Mouse (Mus musculus): ENCODE measurements around the gene Enoph1. TPM values are rescaled to one million over a fixed set of nuclear protein-coding genes. Genes with fewer than 3 reads are reported as not detected.
A peak's percentile ranks its signal among the peaks of the same experiment; 100 is the strongest.

Enoph1 gene
- polyA plus RNA-seq (2012; ENCODE audit: insufficient read depth, insufficient read length, missing spikeins) = 6.6 and 7.1 TPM in 2 replicates

DNA sequence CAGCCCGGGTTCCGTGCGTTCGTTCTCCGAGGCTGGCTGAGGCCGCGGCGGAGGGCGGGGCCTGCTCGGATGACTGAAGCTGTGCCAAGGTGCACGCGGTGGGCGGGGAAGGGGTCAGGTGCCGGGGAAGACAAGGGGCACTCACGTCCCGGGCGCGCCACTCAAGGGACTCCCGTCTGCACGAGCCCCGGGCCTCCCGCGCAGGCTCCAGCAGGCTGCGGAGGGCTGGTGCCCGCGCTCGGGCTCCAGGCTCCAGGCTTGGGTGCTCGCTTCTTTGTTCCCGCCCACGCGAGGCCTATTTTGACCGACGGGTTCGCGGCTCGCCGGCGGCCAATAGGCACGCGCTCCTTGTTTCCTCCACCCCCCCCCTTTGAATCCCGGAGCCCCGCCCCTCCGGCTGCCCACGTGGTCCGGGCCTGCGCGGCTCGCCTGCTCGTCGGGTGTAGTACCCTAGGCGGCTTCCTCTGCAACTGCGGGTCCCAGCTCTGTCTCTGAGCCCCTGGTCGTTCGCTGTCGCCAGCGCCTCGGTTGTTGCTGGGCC is at the start of gene Enoph1, which contains the start of gene Hnrnpdl:
TSS of gene Enoph1 (plus strand) at position 384 of the 541 bp plus-strand sequence.
TSS of gene Hnrnpdl (minus strand) at position 63 of the 541 bp plus-strand sequence.
- peaks cover 4% of the 10 kb centered on the region for H3K4me1 ChIP-seq (ENCODE audit: control insufficient read depth, insufficient read depth, insufficient read length, low read length)
- H3K4me3 ChIP-seq (ENCODE audit: insufficient read depth, low read depth, low read length) = peak within 1 kb of the TSS; percentile 93
- H3K27ac ChIP-seq (replicated peaks; ENCODE audit: low read depth, low read length) = peak within 1 kb of the TSS; percentile 90

DNA sequence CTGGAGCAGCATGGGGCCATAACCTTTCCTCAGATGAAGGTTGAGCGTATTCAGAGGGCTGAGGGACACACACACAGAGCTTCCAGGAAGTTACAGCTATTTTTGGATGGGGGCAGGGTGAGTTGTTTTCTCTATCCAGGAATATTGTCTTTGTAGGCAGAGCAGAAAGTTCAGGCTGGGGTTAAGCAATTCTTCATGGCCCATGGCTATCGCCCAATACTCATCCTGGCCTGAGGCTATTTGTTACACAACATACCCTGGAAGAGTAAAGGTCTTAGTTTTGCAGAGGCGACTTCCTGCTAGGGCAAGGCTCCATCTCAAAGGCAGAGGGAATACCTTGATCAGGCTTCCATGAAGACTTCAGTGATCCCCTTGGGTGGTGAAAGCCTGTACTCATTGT is 45.6 kb upstream of the Enoph1 start:
- H3K4me1 ChIP-seq (ENCODE audit: control insufficient read depth, insufficient read depth, insufficient read length, low read length) = 0 out of 2 replicates have a peak, but pooled peaks cover 2% of the 10 kb centered on the region
- H3K27ac ChIP-seq (replicated peaks; ENCODE audit: low read depth, low read length) = no peak overlapping the region
- H3K4me3 ChIP-seq (ENCODE audit: insufficient read depth, low read depth, low read length) = no peak overlapping the region

DNA sequence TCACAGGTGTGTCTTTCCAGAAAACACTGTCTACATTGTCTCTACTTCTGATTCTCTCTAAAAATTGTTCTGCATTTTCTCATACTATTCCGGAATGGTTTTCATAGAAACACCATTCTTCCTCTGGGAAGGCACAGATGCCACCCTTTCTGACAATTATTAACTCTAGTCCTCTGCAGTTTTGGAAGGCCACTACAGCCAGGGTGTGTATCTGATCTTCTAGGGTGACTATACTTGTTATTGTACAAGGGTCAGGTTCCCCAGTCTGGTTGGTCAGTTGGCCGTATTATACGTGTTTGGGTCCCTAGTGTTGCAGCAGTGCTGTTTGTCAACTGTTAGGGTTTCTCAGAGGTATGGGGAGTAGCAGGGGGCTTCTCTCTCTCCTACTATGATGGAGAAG is 45.1 kb upstream of the Enoph1 start:
- Histone ChIP-seq H3K4me3 (ENCODE audit: insufficient read depth, low read depth, low read length) (no peak overlapping the region), H3K4me1 (ENCODE audit: control insufficient read depth, insufficient read depth, insufficient read length, low read length) (0 out of 2 replicates have a peak, but pooled peaks cover 2% of the 10 kb centered on the region)

DNA sequence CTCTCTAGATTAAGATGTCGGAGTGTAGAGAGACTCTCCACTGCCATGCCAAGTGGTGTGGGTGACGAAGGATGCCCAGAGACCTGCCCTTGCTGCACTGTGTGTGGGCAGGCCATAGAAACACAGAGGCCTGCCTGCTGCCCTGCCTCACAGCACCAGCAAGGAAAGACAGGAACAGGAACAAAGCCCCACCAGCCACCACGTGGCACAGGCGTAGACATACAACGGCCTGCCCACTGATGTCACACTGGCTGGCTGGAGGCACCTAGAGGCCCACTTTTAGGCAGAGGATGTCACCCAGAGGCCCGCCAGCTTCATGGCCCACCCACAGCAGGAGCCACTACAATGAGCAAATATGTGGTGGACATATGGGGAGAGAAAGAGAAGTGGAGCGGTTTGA is 39.7 kb upstream of the Enoph1 start:
- H3K27ac ChIP-seq (replicated peaks; ENCODE audit: low read depth, low read length) = no peak overlapping the region
- H3K4me3 ChIP-seq (ENCODE audit: insufficient read depth, low read depth, low read length) = no peak overlapping the region
- no peaks in the 10 kb centered on the region for H3K4me1 ChIP-seq (ENCODE audit: control insufficient read depth, insufficient read depth, insufficient read length, low read length)

More for the DNA sequence above, 45.1 kb upstream of the Enoph1 start:
- no peak overlapping the region for H3K27ac ChIP-seq (replicated peaks; ENCODE audit: low read depth, low read length)

DNA sequence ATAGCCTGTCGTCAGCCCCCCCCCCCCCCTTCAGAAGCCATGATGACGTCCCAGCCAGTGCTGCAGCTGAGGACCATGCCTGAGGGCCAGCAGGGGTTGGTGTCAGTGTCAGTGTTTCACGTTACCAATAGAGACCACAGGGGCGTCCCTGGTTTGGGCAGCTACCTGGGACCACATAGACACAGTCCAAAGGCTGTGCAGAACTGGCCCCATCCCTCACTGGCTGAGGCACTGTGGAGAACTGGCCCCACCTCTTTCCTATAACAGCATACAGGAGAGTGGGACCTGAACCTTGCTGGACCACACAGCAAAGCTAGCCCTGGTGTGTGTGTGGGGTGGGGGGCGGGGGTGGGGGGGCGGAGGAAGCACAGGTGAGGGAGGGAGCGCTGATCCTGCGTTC is 39.3 kb upstream of the Enoph1 start:
- Histone ChIP-seq H3K27ac (replicated peaks; ENCODE audit: low read depth, low read length) (no peak overlapping the region), H3K4me3 (ENCODE audit: insufficient read depth, low read depth, low read length) (no peak overlapping the region), H3K4me1 (ENCODE audit: control insufficient read depth, insufficient read depth, insufficient read length, low read length) (no peaks in the 10 kb centered on the region)

DNA sequence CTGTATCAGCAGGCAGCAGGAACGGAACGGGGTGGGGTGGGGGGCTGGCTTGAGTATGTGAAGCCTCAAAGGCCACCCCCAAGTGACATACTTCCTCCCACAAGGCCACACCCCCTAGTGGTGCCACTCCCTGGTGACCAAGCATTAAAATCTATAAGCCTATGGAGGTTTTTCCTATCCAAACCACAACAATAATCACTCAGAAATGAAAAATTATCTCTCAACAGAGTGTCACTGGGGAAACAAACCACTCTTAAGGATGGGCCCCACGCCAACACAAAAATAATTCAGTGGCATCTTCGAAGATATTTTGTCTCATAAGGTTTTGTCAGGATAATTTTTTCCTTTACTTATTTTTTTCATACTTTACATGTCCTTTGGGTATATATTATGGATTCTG is 35.9 kb upstream of the Enoph1 start:
- H3K4me3 ChIP-seq (ENCODE audit: insufficient read depth, low read depth, low read length) = no peak overlapping the region
- no peak overlapping the region for H3K27ac ChIP-seq (replicated peaks; ENCODE audit: low read depth, low read length)
- H3K4me1 ChIP-seq (ENCODE audit: control insufficient read depth, insufficient read depth, insufficient read length, low read length) = no peaks in the 10 kb centered on the region

DNA sequence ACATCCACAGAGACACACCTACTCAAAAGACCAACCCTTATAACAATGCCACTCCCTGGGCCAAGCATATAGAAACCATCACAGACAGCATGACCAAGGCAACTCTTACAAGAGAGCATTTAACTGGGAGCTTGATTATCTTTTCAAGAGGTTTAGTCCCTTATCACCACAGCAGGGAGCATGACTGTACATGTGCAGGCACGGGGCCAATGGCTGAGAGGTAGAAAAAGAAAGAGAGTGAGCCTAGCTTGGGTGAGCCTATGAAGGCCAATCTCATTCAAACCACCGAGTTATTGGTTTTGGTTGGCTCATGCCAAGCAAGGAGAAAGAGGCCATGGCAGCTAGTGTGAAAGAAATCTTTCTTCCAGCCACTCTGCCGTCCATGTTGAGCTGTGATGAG is 34.4 kb upstream of the Enoph1 start:
- no peak overlapping the region for H3K27ac ChIP-seq (replicated peaks; ENCODE audit: low read depth, low read length)
- H3K4me1 ChIP-seq (ENCODE audit: control insufficient read depth, insufficient read depth, insufficient read length, low read length) = no peaks in the 10 kb centered on the region
- H3K4me3 ChIP-seq (ENCODE audit: insufficient read depth, low read depth, low read length) = no peak overlapping the region

DNA sequence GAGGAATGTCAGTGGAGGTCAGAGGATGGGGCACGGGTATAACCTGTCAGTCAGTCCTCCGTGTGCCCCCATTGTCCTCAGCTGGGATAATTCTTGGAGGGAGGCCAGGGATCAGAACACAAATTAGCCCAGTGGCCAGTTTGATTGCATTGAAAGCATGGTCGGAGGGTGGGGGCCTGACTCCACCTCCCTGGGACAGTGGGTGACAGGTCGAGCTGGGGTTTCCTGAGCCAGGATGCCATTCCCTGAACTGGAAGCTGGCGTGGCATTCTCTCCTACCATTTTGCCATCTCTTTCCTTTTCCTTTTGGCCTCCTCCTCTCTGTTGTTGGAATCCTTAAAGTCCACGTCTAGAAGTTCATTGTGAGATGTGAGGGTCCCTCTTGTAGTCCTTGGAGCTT is 33.9 kb upstream of the Enoph1 start:
- no peak overlapping the region for H3K4me3 ChIP-seq (ENCODE audit: insufficient read depth, low read depth, low read length)
- H3K4me1 ChIP-seq (ENCODE audit: control insufficient read depth, insufficient read depth, insufficient read length, low read length) = no peaks in the 10 kb centered on the region
- no peak overlapping the region for H3K27ac ChIP-seq (replicated peaks; ENCODE audit: low read depth, low read length)

DNA sequence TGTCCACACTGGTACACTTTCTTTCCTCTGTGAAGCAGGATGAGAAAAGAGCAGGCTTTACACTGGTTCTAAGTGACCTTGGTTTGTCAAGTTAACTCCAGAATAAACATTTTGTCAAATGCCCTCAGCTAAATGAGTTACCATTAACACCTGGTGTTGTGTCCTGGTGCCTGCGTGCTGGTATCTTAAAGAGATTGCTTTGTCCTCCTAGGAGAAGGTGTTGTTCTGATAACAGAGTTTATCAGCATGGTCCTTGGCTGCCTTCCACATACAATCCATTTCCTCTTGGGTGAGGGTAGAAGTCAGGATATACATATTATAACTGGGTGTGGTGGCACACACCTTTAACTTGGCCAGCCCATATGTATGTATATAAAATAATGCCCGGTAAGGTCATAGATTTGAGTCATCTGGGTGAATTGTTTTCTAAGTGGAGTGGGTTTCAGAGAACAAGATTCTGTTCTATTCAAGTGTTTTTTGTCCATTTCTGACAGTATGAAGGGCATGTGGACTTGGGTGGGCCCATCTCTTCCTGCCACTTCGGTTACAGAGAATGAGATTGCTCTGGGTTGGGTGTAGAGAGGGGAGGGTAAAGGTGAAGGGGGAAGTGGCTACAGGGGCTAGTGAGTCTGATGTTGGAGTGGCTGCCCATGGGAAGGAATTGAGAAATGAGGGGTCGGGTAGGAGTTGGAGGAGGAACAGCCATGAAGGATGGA is 33.3 kb upstream of the Enoph1 start:
- H3K27ac ChIP-seq (replicated peaks; ENCODE audit: low read depth, low read length) = no peak overlapping the region
- H3K4me1 ChIP-seq (ENCODE audit: control insufficient read depth, insufficient read depth, insufficient read length, low read length) = no peaks in the 10 kb centered on the region
- no peak overlapping the region for H3K4me3 ChIP-seq (ENCODE audit: insufficient read depth, low read depth, low read length)

DNA sequence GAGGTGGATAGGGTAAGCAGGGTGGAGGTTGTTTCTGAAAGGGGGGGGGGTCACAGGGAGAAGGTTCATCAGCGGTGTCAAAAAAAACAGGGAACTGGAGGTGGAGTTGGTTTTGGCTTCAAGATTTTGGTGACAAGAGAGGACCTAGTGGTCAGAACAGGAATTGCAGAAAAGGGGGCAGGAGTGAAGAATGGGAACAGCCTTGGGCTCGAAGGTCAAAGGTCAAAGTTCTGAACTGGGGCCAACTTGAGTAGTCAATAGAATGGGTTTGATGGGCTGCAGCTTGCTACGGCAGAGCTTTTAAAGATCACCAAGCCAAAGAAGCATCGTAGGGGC is 32.8 kb upstream of the Enoph1 start:
- Histone ChIP-seq H3K4me1 (ENCODE audit: control insufficient read depth, insufficient read depth, insufficient read length, low read length) (no peaks in the 10 kb centered on the region), H3K4me3 (ENCODE audit: insufficient read depth, low read depth, low read length) (no peak overlapping the region), H3K27ac (replicated peaks; ENCODE audit: low read depth, low read length) (no peak overlapping the region)

DNA sequence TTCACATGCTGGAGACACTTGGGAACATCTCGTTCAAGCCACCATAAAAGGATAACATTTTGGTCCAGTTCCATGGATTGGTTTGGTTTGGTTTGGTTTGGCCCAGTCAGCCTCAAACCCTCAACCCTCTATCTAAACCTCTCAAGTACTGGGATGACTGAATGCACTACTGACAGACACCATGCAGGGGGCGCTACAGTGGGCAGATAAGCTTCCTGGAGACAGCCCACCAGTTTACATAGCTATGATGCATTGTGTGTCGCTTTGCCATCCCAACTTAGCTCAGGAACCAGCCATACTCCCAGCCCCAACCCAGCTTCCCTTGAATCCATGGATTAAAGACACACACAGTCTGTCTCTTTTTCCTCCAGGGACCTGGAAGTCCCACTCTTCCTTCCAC is 31.3 kb upstream of the Enoph1 start:
- no peaks in the 10 kb centered on the region for H3K4me1 ChIP-seq (ENCODE audit: control insufficient read depth, insufficient read depth, insufficient read length, low read length)
- no peak overlapping the region for H3K27ac ChIP-seq (replicated peaks; ENCODE audit: low read depth, low read length)
- no peak overlapping the region for H3K4me3 ChIP-seq (ENCODE audit: insufficient read depth, low read depth, low read length)

DNA sequence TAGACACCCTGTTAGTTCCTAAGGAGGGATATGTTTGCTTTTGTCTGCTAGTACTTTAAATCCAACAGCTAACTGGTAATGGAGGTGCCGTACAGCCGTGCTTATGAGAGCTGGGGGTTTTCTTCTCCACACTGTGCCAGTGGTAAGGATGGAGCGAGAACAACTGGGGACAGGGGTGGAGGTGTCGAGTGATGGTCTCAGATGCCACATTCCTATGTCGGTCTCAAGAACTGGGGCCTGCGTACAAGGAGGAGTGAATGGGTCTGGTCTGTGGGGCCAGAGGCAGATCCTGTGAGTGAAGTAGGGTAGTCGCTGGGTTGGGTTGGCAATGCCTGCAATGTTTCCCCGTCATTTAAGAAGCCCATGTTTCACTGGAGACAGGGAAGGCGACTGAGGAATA is 27.2 kb upstream of the Enoph1 start:
- no peaks in the 10 kb centered on the region for H3K4me1 ChIP-seq (ENCODE audit: control insufficient read depth, insufficient read depth, insufficient read length, low read length)
- no peak overlapping the region for H3K4me3 ChIP-seq (ENCODE audit: insufficient read depth, low read depth, low read length)
- no peak overlapping the region for H3K27ac ChIP-seq (replicated peaks; ENCODE audit: low read depth, low read length)

DNA sequence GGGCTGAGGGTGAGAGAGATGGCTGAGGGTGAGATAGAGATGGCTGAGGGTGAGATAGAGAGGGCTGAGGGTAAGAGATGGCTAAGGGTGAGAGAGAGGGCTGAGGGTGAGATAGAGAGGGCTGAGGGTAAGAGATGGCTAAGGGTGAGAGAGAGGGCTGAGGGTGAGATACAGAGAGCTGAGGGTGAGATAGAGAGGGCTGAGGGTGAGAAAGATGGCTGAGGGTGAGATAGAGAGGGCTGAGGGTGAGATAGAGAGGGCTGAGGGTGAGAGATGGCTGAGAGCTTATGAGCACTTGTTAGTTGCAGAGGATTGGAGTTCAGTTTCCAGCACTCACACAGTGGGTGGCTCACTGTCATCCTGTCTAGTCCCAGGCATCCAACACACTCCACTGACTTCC is 19.7 kb upstream of the Enoph1 start:
- H3K4me3 ChIP-seq (ENCODE audit: insufficient read depth, low read depth, low read length) = no peak overlapping the region
- H3K27ac ChIP-seq (replicated peaks; ENCODE audit: low read depth, low read length) = no peak overlapping the region
- no peaks in the 10 kb centered on the region; the same call in 1 of the 2 replicates for H3K4me1 ChIP-seq (ENCODE audit: control insufficient read depth, insufficient read depth, insufficient read length, low read length)

DNA sequence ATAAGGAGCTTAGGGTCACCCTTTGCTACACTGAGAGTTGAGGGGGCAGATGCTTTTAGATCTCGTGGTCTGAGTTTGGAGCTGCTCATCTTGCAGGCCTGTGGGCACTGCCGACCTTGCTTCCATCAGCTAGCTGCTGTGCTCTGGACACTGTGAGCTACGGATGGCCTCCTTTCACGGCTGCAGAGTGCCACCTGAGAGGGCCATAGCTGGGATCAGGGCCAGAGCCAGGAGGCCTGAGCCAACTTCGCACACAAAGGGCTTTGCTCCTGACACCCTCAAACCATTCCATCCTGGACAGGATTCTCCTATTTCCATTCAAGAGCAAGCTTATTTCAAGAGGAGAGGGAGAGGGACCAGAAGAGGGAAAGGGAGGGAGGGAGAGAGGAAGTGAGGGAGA is 15.4 kb upstream of the Enoph1 start:
- Histone ChIP-seq H3K4me1 (ENCODE audit: control insufficient read depth, insufficient read depth, insufficient read length, low read length) (no peaks in the 10 kb centered on the region; the same call in 1 of the 2 replicates), H3K27ac (replicated peaks; ENCODE audit: low read depth, low read length) (no peak overlapping the region), H3K4me3 (ENCODE audit: insufficient read depth, low read depth, low read length) (no peak overlapping the region)

DNA sequence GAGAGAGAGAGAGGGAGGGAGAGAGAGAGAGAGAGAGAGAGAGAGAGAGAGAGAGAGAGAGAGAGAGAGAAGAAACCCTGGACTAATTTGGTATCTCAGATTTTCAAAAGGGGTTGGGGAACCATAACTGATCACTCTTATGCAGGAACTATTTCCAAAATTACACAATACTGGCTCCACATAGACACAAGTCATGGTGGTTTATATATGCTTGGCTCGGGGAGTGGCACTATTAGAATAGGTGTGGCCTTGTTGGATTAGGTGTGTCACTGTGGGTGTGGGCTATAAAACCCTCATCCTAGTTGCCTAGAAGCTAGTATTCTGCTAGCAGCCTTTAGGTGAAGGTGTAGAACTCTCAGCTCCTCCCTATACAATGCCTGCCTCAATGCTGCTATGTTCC is 14.9 kb upstream of the Enoph1 start:
- no peak overlapping the region for H3K4me3 ChIP-seq (ENCODE audit: insufficient read depth, low read depth, low read length)
- H3K27ac ChIP-seq (replicated peaks; ENCODE audit: low read depth, low read length) = no peak overlapping the region
- H3K4me1 ChIP-seq (ENCODE audit: control insufficient read depth, insufficient read depth, insufficient read length, low read length) = no peaks in the 10 kb centered on the region; the same call in 1 of the 2 replicates

DNA sequence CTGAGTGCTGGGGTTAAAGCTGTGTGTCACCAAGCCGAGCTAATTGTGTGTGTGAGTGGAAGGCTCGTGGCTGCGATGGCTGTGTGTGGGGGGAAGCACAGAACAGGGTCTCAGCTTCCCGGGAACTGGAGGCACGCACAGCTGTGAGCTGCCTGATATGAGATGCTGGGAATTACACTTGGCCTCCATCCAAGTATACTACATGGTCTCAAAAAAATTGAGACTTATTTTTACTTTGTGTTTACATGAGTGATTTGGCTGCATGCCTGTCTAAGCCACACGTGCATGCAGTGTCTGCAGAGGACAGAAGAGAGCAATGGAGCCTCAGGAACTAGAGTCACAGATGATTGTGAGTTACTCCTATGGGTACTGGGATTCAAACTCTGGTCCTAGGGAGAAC is 9.7 kb upstream of the Enoph1 start:
- Histone ChIP-seq H3K4me3 (ENCODE audit: insufficient read depth, low read depth, low read length) (no peak overlapping the region), H3K4me1 (ENCODE audit: control insufficient read depth, insufficient read depth, insufficient read length, low read length) (no peaks in the 10 kb centered on the region), H3K27ac (replicated peaks; ENCODE audit: low read depth, low read length) (no peak overlapping the region)

All from brown adipose tissue, adult 24 weeks (tissue).